Mouse (Mus musculus) adrenal gland, postnatal 25 days (tissue): ENCODE data around the gene Fbxl18. TPM values are rescaled to one million over a fixed set of nuclear protein-coding genes. Genes with fewer than 3 reads are reported as not detected.

Experiments
- DNase-seq: peaks from one replicate; pipeline ENCODE4 v3.0.0; 2021; ENCODE audit warnings: mixed read lengths
- total RNA-seq: library from RNA; stranded (reverse); gene quantifications from 2 replicates; pipeline ENCODE4 v1.2.3, GENCODE M21; 2021

Gene Fbxl18
- total RNA-seq, 1 experiment from 2014 or later = 19.8 TPM

- peak; percentile 73 for DNase-seq
Measured at GRCm38 (mm10) chr5:142822286-142823095, 72.7 kb downstream of the Fbxl18 start.

- no peak for DNase-seq
Measured at GRCm38 (mm10) chr5:142821974-142822285, 73.3 kb downstream of the Fbxl18 start.

GRCm38 (mm10) chr5:142821266-142821973 is 73.8 kb downstream of the Fbxl18 start:
- DNase-seq = peak; percentile 95

- peak; percentile 74 for DNase-seq
Measured at GRCm38 (mm10) chr5:142820276-142821265, 74.7 kb downstream of the Fbxl18 start.

GRCm38 (mm10) chr5:142819385-142820275 is 75.6 kb downstream of the Fbxl18 start:
- peak; percentile 65 for DNase-seq

GRCm38 (mm10) chr5:142818435-142819360 is 76.5 kb downstream of the Fbxl18 start:
- DNase-seq = peak; percentile 74

- peak; percentile 99 for DNase-seq
Measured at GRCm38 (mm10) chr5:142817524-142818434, 77.4 kb downstream of the Fbxl18 start, which contains the start of gene Tnrc18. Gene Tnrc18, minus strand, starts transcription at chr5:142817662.

Other genes with a start within 250 kb of the Fbxl18 start
- 15.7 and 21.9 TPM in 2 replicates for gene Slc29a4, start 202.9 kb downstream of the Fbxl18 start, total RNA-seq
- 114 and 123 TPM in 2 replicates for gene Tnrc18, start 77.8 kb downstream of the Fbxl18 start, total RNA-seq
- 2,846 and 3,181 TPM in 2 replicates for gene Actb, start 11.3 kb upstream of the Fbxl18 start, total RNA-seq
- 36.1 and 51.3 TPM in 2 replicates for gene Fscn1, start 64.9 kb upstream of the Fbxl18 start, total RNA-seq
- gene Rnf216, start 217.6 kb upstream of the Fbxl18 start, total RNA-seq = 58.8 and 65.2 TPM in 2 replicates